Mouse (Mus musculus) thymus, postnatal 25 days (tissue): ENCODE data around the gene Plcl1.
"Not testable (repeated sequence)": the region's sequence is repeated elsewhere in the genome, so short reads cannot be mapped to it uniquely, and the experiment has no call there.

Source experiments
- DNase-seq: peaks from one replicate; pipeline ENCODE4 v3.0.0; 2022

The Plcl1 gene

DNA sequence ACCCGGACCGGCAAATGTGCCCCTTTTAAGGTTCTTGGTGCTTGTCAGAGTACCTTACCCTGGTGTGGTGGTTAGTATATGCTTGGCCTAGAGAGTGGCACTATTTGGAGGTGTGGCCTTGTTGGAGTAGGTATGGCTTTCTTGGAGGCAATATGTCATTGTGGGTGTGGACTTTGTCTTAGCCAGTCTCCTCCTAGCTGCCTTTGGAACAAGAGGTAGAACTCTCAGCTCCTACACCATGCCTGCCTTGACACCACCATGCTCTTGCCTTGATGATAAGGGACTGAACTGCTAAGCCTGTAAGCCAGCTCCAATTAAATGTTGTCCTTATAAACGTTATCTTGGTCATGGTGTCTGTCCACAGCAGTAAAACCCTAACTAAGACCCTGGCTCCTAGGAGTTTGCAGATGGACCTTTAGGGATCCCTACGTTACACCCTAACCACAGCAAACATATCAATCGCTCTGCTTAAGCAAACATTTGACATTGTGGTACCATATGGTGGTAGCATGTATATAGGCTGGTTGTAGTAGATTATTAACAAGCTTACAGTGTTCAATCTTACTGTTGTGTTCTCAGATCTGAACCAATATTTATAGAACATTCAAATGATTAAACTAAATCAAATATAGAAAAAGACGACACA, 39.4 kb downstream of the Plcl1 start:
- no peak for DNase-seq

DNA sequence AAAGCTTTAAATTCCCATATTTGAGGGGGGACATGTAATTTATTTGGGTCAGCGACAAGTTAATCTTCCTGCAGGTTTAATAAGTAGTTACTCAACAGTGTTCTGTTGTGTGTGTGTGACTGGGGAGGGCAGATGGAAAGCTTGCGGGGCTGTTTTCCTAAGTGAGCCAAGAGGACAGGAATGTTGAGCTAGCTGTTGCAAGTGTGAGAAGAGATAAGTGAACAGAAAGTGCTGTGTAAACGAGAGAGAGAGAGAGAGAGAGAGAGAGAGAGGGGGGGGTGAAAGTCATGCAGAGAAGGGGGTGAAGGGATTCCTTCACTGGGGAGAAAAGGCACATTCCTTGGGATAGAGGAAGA, 39.9 kb downstream of the Plcl1 start:
- DNase-seq: no peak

DNA sequence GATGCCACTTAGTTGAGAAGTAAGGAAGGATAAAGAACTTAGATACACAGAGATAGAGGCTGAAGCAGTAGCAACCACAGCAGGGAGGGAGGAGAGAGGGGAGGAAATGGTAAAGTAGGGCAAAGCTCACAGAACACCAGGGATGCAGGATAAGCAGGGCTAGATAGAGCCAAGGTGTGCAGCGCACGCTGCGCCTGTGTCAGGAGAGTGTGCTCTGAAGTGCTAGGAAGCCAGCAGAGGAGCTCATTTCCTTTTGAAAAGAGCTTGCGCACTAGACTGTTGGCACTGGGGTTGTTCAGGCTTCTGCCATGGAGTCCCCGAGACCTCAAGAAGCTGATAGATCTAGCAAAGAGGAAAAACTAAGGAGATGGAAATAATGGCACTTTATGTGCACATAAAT, 40.6 kb downstream of the Plcl1 start:
- peak; percentile 64 for DNase-seq

DNA sequence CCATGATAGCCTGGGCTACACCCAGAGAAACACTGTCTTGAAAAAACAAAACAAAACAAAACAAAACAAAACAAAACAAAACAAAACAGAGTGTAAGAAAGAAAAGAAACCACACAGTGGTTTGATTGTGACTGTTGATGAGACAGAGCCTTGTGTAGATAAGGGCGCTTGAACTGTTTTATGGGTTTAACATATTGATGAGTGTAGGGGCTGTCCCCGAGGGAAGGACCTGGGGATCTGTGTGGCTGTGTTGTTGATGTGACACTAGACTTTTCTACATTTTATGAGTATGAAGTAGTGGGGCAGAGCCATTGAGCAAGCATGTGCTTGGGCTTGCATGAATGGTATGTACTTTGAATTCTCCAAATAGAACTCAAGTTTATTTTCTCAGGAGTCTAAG, 41.2 kb downstream of the Plcl1 start:
- no peak for DNase-seq

- peak; percentile 41 for DNase-seq
Measured at GRCm38 (mm10) chr1:55447661-55448060, 41.9 kb downstream of the Plcl1 start.

DNA sequence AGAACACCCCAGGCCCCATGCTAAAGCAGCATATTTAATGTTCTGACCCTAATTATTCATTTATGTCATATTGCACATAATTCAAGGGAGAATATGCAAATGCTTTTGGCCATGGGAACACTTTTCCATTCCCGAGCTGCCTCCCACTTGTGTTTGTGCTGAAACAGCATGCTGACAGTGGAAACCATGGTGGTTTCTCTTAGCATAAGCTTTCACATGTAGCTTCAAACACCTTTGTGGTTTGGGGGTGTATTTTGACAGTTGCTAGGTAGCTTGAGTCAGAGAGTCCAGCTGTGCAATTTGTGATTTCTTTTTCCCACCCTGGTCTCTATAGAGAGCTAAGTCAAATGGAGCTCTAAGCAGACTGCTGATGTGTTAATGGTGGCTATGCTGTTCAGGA, 42.4 kb downstream of the Plcl1 start:
- peak; percentile 42 for DNase-seq

DNA sequence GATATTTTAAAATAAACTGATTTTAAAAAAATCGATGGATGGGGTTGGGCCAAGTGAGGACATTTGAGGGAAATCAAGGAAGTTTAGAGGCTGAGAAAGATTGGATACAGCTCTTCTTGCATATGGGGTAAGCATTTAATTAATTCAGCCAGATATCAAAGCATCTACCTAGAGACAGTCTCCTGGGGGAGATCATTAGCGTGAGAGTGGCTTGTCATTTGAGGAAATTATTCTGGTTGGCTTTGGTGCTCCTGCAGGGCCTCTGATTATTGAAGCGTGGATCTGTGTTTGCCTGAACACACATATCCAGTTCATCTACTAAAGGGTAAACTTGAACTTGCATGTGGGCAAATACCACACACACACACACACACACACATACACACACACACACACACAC, 44.1 kb downstream of the Plcl1 start:
- no peak for DNase-seq

- DNase-seq: no peak
Measured at GRCm38 (mm10) chr1:55454119-55454518, 48.4 kb downstream of the Plcl1 start.

DNA sequence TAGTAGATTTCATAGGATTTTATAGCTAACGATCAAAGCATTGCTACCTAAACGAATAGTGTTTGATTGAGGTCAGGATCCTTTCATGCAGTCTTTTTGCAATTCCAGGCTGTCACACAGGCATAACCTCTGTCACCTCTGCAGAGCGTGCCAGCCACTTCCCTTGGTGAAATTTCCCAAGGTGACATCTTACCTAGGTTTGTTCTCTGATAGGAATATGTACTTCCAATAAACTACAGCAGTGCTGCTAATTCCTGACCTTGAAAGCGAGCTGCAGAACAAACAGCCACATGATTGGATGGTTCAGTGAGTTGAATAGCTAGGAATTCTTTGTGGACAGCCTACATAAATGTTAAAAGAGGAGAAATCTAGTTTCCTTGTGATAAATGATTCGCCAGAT, 56.6 kb downstream of the Plcl1 start:
- DNase-seq: no peak

DNA sequence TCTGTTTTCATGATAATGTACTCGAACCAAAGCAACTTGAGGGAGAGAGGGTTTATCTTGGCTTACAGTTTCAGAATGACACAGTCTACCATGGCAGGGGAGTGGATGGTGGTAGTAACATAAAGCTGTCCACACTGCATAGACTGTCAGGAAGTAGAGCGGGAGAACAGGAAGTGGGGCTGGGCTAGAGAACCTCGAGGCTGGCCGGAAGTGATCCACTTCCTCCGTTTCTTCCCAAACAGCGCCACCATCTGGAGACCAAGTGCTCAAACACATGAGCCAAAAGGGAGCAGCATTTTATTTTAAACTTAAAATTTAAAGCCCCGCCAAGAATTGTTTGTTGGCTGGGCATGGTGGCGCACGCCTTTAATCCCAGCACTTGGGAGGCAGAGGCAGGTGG, 68.0 kb downstream of the Plcl1 start:
- DNase-seq: no peak

- DNase-seq: no peak
Measured at GRCm38 (mm10) chr1:55474976-55475375, 69.3 kb downstream of the Plcl1 start.

DNA sequence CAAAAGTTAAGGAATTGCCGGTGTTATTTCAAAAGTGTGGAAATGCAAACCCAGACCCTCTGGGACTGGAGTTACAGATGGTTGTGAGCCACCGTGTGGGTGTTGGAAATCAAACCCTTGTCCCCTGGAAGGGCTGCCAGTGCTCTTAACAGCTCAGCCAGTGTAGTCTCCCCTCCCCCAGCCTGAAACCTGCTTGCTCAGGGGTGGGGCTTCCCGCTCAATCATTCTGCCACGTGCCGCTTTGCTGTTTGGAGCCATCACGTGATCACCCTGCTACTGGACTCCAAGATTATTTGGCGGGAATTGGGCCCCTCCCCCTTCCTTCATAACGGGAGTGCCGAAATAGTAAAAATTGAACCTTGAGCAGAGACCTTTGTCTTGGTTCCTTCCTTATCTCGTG, 81.7 kb downstream of the Plcl1 start:
- DNase-seq: peak; percentile 17

GRCm38 (mm10) chr1:55488261-55488660, 82.5 kb downstream of the Plcl1 start:
- DNase-seq: no peak

- no peak for DNase-seq
Measured at GRCm38 (mm10) chr1:55489355-55489754, 83.6 kb downstream of the Plcl1 start.

GRCm38 (mm10) chr1:55499872-55500271, 94.2 kb downstream of the Plcl1 start:
- no peak for DNase-seq

- DNase-seq: no peak
Measured at GRCm38 (mm10) chr1:55500981-55501682, 95.4 kb downstream of the Plcl1 start.

- no peak for DNase-seq
Measured at GRCm38 (mm10) chr1:55505811-55506210, 100.1 kb downstream of the Plcl1 start.

GRCm38 (mm10) chr1:55507061-55507460, 101.3 kb downstream of the Plcl1 start:
- DNase-seq: no peak

- DNase-seq: no peak
Measured at GRCm38 (mm10) chr1:55509587-55509986, 103.9 kb downstream of the Plcl1 start.

DNA sequence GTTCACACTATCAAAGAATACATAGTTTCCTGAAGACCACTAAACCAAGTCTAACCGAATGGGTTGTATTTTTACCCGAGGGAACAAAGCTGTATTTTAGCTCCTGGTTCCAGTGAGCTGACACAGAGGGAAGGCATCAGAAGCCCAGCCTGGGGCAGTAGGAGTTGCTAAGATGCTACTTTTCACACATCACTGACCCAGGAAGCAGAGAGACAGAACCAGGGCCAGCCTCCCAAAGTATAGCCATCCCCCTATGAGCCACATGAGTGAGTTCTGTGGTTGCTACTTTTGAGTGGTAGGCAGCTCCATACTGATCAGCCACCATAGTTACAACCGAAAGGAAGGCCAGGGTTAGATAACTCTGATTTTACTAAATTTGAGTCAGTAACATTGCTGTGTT, 106.4 kb downstream of the Plcl1 start:
- no peak for DNase-seq

GRCm38 (mm10) chr1:55512799-55513198, 107.1 kb downstream of the Plcl1 start:
- not testable (repeated sequence) for DNase-seq

DNA sequence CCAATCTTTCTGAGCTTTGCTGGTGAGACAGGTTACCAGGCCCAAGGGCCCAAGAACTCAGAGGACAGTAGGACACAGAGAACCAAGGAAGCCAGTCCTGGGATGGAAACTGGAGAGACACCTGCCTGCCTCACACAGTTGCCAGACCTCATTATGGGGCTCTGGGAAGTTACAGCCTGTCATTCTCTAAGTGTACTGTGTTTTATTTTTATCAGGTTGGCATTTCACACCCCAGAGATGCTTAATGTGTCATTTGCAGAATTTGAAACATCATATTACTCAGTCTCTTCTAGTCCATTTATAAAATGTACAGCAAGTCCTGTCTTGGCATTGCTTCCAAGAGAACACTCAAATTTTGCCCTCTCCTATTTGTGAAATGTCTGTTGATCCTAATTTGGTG, 111.5 kb downstream of the Plcl1 start:
- DNase-seq: no peak

DNA sequence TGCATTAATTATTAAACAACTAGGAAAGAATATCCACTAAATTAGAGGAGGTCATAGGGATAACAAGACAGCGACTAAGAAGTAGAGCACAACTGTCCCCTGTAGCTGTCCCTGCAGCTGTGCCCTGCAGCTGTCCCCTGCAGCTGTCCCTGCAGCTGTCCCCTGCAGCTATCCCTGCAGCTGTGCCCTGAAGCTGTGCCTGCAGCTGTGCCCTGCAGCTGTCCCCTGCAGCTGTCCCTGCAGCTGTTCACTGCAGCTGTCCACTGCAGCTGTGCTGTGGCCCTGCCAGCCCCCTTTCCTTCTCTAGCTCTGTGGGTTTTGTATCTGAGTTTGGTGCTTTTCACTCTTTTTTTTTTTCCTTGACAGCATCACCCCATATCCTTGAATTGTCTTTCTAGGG, 118.2 kb downstream of the Plcl1 start:
- no peak for DNase-seq

DNA sequence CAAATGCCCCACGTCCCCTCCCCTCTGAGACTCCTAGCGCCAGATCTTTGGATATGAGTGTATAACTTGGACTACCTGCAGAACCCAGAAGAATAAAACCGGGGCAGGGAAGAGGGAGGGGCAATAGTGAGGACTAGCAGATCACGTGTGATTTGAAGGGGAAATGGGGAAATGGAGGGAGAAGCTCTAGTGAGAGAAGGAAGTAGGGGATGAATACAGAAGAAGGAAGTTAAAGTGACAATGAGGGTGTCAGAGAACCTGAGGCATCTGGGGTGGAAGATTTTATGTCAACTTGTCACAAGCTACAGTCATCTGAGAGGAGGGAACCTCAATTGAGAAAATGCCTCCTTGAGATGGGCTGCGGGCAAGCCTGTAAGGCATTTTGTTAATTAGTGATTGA, 119.4 kb downstream of the Plcl1 start:
- no peak for DNase-seq

DNA sequence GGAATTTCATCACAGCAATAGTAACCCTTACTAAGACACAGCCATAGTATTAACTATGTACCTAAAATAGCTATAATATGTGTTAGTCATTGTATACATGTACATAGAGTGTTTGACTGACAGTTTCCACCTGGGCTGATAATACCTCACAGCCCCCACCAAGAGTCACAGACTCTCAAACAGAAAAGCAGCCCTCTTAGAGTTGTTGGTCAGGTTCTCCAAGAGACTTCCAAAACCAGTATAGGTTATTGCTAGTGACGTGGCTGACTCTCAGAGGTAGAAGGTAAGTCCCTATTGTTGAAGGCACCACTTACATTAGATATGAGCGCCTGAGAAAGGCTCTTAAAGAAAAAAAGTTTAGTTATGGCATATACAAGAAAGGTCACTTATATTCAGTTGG, 120.0 kb downstream of the Plcl1 start:
- no peak for DNase-seq
